Mouse (Mus musculus) liver, embryonic 11.5 days (tissue): Measurements from ENCODE around the gene Ylpm1. TPM values are rescaled to one million over a fixed set of nuclear protein-coding genes. Genes with fewer than 3 reads are reported as not detected.

ENCODE experiments used
- ATAC-seq: fragments of 200-750 bp; cut with Nextera tagmentation; replicated peaks from 2 replicates; pipeline ENCODE4 v1.8.0; 2017; ENCODE audit warnings: moderate number of reproducible peaks, mild to moderate bottlenecking, moderate TSS enrichment, moderate library complexity; ENCODE audit not compliant: low FRiP score
- DNase-seq: peaks from one replicate; pipeline ENCODE4 v3.0.0-alpha.2; 2017; ENCODE audit warnings: low spot score
- H3K27ac ChIP-seq: fragments of 300-500 bp; sonication (generic); 2 replicates; pipeline ENCODE4 v1.5.1; 2014; ENCODE audit warnings: mild to moderate bottlenecking, low read depth, low read length, control low read depth
- H3K27me3 ChIP-seq: fragments of 300-500 bp; sonication (generic); replicated peaks from 2 replicates; pipeline ENCODE4 v1.6.1; 2014; ENCODE audit warnings: low read length, mixed read lengths; ENCODE audit not compliant: control insufficient read depth, insufficient read depth
- H3K36me3 ChIP-seq: fragments of 300-500 bp; sonication (generic); 2 replicates; pipeline ENCODE4 v1.6.1; 2014; ENCODE audit warnings: mild to moderate bottlenecking, low read length, moderate library complexity, mixed read lengths; ENCODE audit not compliant: control insufficient read depth, insufficient read depth
- H3K4me1 ChIP-seq: fragments of 300-500 bp; sonication (generic); replicated peaks from 2 replicates; pipeline ENCODE4 v1.6.1; 2014; ENCODE audit warnings: low read length, mixed read lengths; ENCODE audit not compliant: control insufficient read depth, insufficient read depth
- H3K4me2 ChIP-seq: fragments of 300-500 bp; sonication (generic); 2 replicates; pipeline ENCODE4 v1.6.1; 2014; ENCODE audit warnings: mild to moderate bottlenecking, control low read depth, moderate library complexity
- H3K4me3 ChIP-seq: fragments of 300-500 bp; sonication (generic); 2 replicates; pipeline ENCODE4 v1.5.1; 2014; ENCODE audit warnings: low read depth, low read length, control low read depth
- H3K9ac ChIP-seq: fragments of 300-500 bp; sonication (generic); 2 replicates; pipeline ENCODE4 v1.6.1; 2014; ENCODE audit warnings: low read depth, low read length, control low read depth
- H3K9me3 ChIP-seq: fragments of 300-500 bp; sonication (generic); 2 replicates; pipeline ENCODE4 v1.6.1; 2016; ENCODE audit warnings: low read length, inconsistent platforms, mixed read lengths; ENCODE audit not compliant: control insufficient read depth
- WGBS: fragments of 180-500 bp; shearing (Covaris S2); extraction: QIAGEN DNeasy Blood & Tissue Kit; methylation state at CpG from one replicate; pipeline ENCODE4 v1.1.7; 2014; 5-methylcytosine and 5-hydroxymethylcytosine counted together
- polyA plus RNA-seq: library from polyadenylated mRNA; unstranded; fragments of >200 nt; fragmentation: Nextera tagmentation; extraction: Ambion mirVana; gene quantifications from 2 replicates; pipeline ENCODE4 v1.2.1, GENCODE M21; 2014

The Ylpm1 gene
- polyA plus RNA-seq = 25.5 and 30.7 TPM in 2 replicates

- no peaks in the 10 kb centered on the region for H3K9me3 ChIP-seq
- DNase-seq (peak; percentile 93), ATAC-seq (peak; percentile 98)
- peak within 1 kb of the TSS; percentile 97 for H3K4me2 ChIP-seq
- no peaks in the 10 kb centered on the region for H3K27me3 ChIP-seq
- H3K4me3 ChIP-seq = peak within 1 kb of the TSS; percentile 94
- no peaks in the 10 kb centered on the region; the same call in 1 of the 2 replicates for H3K36me3 ChIP-seq
- peak within 1 kb of the TSS; percentile 78 for H3K27ac ChIP-seq
- H3K9ac ChIP-seq = peak within 1 kb of the TSS; percentile 92
- H3K4me1 ChIP-seq = peaks cover 19% of the 10 kb centered on the region
- WGBS = under 1% methylated on average over 45 of the region's 45 CpGs
Observed at GRCm38 (mm10) chr12:84996083-84996496, at the start of gene Ylpm1. Gene Ylpm1, plus strand, starts transcription at chr12:84996321.

DNA sequence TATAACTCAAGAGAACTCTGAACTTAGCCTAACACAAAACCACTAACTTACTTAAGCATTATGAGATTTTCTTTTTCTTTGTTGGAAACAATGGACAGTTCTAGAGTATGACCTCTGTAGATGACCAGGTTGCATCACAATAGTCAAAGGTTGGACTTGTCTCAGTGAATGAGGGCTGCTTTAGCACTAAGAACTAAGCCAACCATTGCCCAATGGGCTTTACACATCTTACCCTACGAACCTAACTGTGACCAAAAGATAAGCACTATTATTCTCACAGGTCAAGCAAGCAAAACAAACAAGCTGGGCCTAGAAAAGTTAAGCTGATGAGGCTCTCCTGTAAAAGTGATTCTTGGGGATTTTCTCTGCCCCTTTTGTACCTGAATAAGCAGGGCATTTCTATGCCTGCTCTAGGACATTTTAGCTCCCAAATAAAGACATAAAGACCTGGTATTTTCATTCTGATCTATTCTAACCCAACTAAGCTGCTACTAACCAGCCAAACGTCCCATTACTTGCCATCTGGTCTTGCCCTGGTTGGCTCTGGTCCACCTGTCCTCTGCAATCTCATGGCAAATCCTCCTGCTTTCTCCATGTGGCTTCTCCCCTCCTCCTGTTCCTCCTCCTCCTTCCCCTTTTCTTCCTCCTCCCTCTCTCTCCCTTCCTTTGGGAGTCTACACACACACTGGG, 48.1 kb upstream of the Ylpm1 start:
- 78% methylated on average over 2 of the region's 2 CpGs for WGBS
- peaks cover 13% of the 10 kb centered on the region for H3K4me1 ChIP-seq

GRCm38 (mm10) chr12:84948584-84949285, 47.4 kb upstream of the Ylpm1 start:
- 85% methylated on average over 6 of the region's 6 CpGs for WGBS

More for the DNA sequence above, 48.1 kb upstream of the Ylpm1 start:
- ATAC-seq (no peak), DNase-seq (no peak)
- peaks cover 16% of the 10 kb centered on the region; the same call in 1 of the 2 replicates for H3K36me3 ChIP-seq
- no peaks in the 10 kb centered on the region for H3K27me3 ChIP-seq
- no peak overlapping the region for H3K27ac ChIP-seq
- H3K4me2 ChIP-seq = no peak overlapping the region
- no peaks in the 10 kb centered on the region for H3K9me3 ChIP-seq
- no peak overlapping the region for H3K4me3 ChIP-seq
- H3K9ac ChIP-seq = no peak overlapping the region

DNA sequence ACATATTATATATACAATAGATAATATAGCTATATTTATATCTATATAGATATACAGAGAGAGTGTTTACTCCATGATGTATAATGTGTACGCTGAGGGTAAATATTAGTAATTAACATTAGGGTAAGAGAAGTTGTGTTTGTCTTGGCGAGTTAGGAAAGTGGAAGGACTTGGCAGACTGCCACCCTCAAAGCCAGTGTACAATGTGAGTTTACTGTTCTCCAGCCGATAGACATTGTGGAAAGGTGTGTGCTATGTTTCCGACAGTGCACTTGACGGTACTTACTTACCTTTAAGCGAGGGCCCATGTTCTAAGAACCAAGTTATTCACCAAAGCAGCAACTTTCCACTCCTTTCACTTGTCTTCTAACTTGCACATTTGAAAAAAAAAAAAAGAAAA, 45.4 kb upstream of the Ylpm1 start:
- 91% methylated on average over 6 of the region's 6 CpGs for WGBS
- no peak overlapping the region for H3K4me3 ChIP-seq
- ATAC-seq (no peak), DNase-seq (no peak)
- no peaks in the 10 kb centered on the region for H3K27me3 ChIP-seq
- H3K4me1 ChIP-seq = no peaks in the 10 kb centered on the region
- H3K9me3 ChIP-seq = no peaks in the 10 kb centered on the region
- H3K27ac ChIP-seq = no peak overlapping the region
- peaks cover 16% of the 10 kb centered on the region; the same call in 1 of the 2 replicates for H3K36me3 ChIP-seq
- H3K4me2 ChIP-seq = no peak overlapping the region
- H3K9ac ChIP-seq = no peak overlapping the region

More at GRCm38 (mm10) chr12:84948584-84949285, 47.4 kb upstream of the Ylpm1 start:
- Histone ChIP-seq H3K4me3 (no peak overlapping the region), H3K9me3 (no peaks in the 10 kb centered on the region), H3K4me1 (peaks cover 13% of the 10 kb centered on the region), H3K36me3 (peaks cover 16% of the 10 kb centered on the region; the same call in 1 of the 2 replicates), H3K27me3 (no peaks in the 10 kb centered on the region), H3K4me2 (no peak overlapping the region), H3K9ac (no peak overlapping the region), H3K27ac (no peak overlapping the region)
- no peak for ATAC-seq
- no peak for DNase-seq

GRCm38 (mm10) chr12:84951531-84951930, 44.6 kb upstream of the Ylpm1 start:
- peaks cover 16% of the 10 kb centered on the region; the same call in 1 of the 2 replicates for H3K36me3 ChIP-seq
- H3K27ac ChIP-seq = no peak overlapping the region
- WGBS = 79% methylated on average over 8 of the region's 8 CpGs

DNA sequence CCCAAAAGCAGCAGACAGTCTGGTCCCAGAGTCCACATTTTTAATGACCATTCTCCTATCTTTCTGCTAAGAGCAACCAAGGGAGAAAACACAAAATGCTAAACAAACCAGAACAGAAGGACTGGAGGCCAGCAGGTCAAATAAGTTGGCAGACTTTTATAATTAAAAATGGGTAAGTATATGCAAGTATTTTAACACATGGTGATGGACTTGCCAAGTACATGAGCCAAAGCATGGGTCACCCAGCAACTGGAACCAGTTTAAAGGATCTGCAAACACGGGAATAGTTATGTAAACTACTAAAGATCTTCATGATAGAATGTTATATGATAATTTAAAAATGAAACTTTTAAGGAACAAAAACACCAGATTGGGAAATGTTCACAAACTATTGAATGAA, 43.8 kb upstream of the Ylpm1 start:
- peaks cover 13% of the 10 kb centered on the region; the same call in 1 of the 2 replicates for H3K36me3 ChIP-seq
- H3K9ac ChIP-seq = no peak overlapping the region
- no peaks in the 10 kb centered on the region for H3K9me3 ChIP-seq
- H3K4me1 ChIP-seq = no peaks in the 10 kb centered on the region
- H3K27me3 ChIP-seq = no peaks in the 10 kb centered on the region
- H3K4me2 ChIP-seq = no peak overlapping the region
- H3K4me3 ChIP-seq = no peak overlapping the region
- H3K27ac ChIP-seq = no peak overlapping the region
- no peak for DNase-seq
- WGBS = 69% methylated on average over 1 of the region's 1 CpGs
- no peak for ATAC-seq

More at GRCm38 (mm10) chr12:84951531-84951930, 44.6 kb upstream of the Ylpm1 start:
- DNase-seq (no peak), ATAC-seq (no peak)
- Histone ChIP-seq H3K9ac (no peak overlapping the region), H3K9me3 (no peaks in the 10 kb centered on the region), H3K4me1 (no peaks in the 10 kb centered on the region), H3K4me2 (no peak overlapping the region), H3K27me3 (no peaks in the 10 kb centered on the region), H3K4me3 (no peak overlapping the region)

DNA sequence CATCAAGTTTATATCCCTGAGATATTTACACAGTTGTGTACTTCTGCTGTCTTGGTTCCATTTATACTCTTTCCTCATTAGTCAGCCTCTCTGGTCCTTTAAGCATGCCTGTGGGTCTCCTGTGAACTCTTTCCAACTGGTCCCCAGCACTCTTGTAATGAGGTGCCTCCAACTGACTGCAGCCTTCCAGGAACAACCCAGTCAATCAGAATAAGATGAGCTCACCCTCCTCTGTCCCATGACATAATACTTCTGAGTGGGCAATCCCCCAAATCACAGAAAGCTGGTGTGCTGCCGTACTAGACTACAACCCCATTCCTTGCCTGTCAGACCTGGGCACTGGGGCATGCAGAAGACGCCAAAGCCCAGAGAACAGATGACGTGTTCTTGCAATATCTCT, 39.8 kb upstream of the Ylpm1 start:
- Histone ChIP-seq H3K4me1 (no peaks in the 10 kb centered on the region), H3K9ac (no peak overlapping the region), H3K27me3 (no peaks in the 10 kb centered on the region), H3K27ac (no peak overlapping the region), H3K4me2 (no peak overlapping the region), H3K36me3 (peaks cover 5% of the 10 kb centered on the region), H3K9me3 (no peaks in the 10 kb centered on the region), H3K4me3 (no peak overlapping the region)
- DNase-seq = no peak
- WGBS = 89% methylated on average over 3 of the region's 3 CpGs
- no peak for ATAC-seq

GRCm38 (mm10) chr12:84958794-84959356, 37.2 kb upstream of the Ylpm1 start:
- Histone ChIP-seq H3K4me3 (no peak overlapping the region), H3K4me2 (no peak overlapping the region), H3K4me1 (peaks cover 18% of the 10 kb centered on the region), H3K36me3 (peaks cover 5% of the 10 kb centered on the region), H3K9ac (no peak overlapping the region), H3K9me3 (no peaks in the 10 kb centered on the region), H3K27me3 (no peaks in the 10 kb centered on the region), H3K27ac (no peak overlapping the region)
- WGBS = 68% methylated on average over 1 of the region's 1 CpGs
- DNase-seq (no peak), ATAC-seq (no peak)
